Mouse (Mus musculus): Measurements from ENCODE around the gene Tcea3. TPM values are rescaled to one million over a fixed set of nuclear protein-coding genes. Genes with fewer than 3 reads are reported as not detected.

The Tcea3 gene
- polyA plus RNA-seq (2015; fragmentation: Nextera tagmentation; extraction: Ambion mirVana), result 31.1 and 35.0 TPM in 2 replicates

- no peaks in the 10 kb centered on the region for H3K9me3 ChIP-seq (ENCODE audit: control insufficient read depth, low read length)
- peak within 1 kb of the TSS; percentile 92 for H3K4me2 ChIP-seq (replicated peaks; ENCODE audit: low read depth)
- peak within 1 kb of the TSS; percentile 56 for H3K9ac ChIP-seq (ENCODE audit: low read length)
- ATAC-seq (ENCODE audit: low FRiP score, low TSS enrichment) (0 out of 2 replicates have a peak, but pooled peaks have one; percentile 10), DNase-seq (ENCODE audit: low spot score) (peak; percentile 76)
- H3K36me3 ChIP-seq (ENCODE audit: control insufficient read depth, insufficient read depth, low read length), result no peaks in the 10 kb centered on the region
- TF ChIP-seq CTCF (IDR thresholded peaks at IDR 0.05; ENCODE audit: low read depth), result no peak
- TF ChIP-seq EP300 (optimal IDR thresholded peaks at IDR 0.05), result no peak
- H3K27me3 ChIP-seq (ENCODE audit: control insufficient read depth, insufficient read depth, low read length), result no peaks in the 10 kb centered on the region
- H3K4me1 ChIP-seq (replicated peaks; ENCODE audit: control insufficient read depth, insufficient read depth), result 0 out of 2 replicates have a peak, but pooled peaks cover 5% of the 10 kb centered on the region
- peak within 1 kb of the TSS; percentile 49 for H3K4me3 ChIP-seq (ENCODE audit: low read depth, low read length)
- under 1% methylated on average over 43 of the region's 46 CpGs for WGBS
- peak within 1 kb of the TSS; percentile 63 for H3K27ac ChIP-seq (replicated peaks)
Observed at GRCm38 (mm10) chr4:136247729-136248463, at the start of gene Tcea3. TSS of gene Tcea3 (plus strand) at chr4:136247729.

GRCm38 (mm10) chr4:136198846-136199245, 48.7 kb upstream of the Tcea3 start:
- Histone ChIP-seq H3K27ac (replicated peaks) (no peak overlapping the region), H3K9ac (ENCODE audit: low read length) (no peak overlapping the region), H3K27me3 (ENCODE audit: control insufficient read depth, insufficient read depth, low read length) (no peaks in the 10 kb centered on the region), H3K9me3 (ENCODE audit: control insufficient read depth, low read length) (no peaks in the 10 kb centered on the region), H3K4me3 (ENCODE audit: low read depth, low read length) (no peak overlapping the region), H3K36me3 (ENCODE audit: control insufficient read depth, insufficient read depth, low read length) (no peaks in the 10 kb centered on the region), H3K4me1 (replicated peaks; ENCODE audit: control insufficient read depth, insufficient read depth) (no peaks in the 10 kb centered on the region), H3K4me2 (replicated peaks; ENCODE audit: low read depth) (no peak overlapping the region)
- TF ChIP-seq CTCF (IDR thresholded peaks at IDR 0.05; ENCODE audit: low read depth), result no peak
- TF ChIP-seq EP300 (optimal IDR thresholded peaks at IDR 0.05), result no peak
- no peak for ATAC-seq (ENCODE audit: low FRiP score, low TSS enrichment)
- no peak for DNase-seq (ENCODE audit: low spot score)
- 81% methylated on average over 7 of the region's 7 CpGs for WGBS

- Histone ChIP-seq H3K4me2 (replicated peaks; ENCODE audit: low read depth) (no peak overlapping the region), H3K4me1 (replicated peaks; ENCODE audit: control insufficient read depth, insufficient read depth) (no peaks in the 10 kb centered on the region), H3K36me3 (ENCODE audit: control insufficient read depth, insufficient read depth, low read length) (no peaks in the 10 kb centered on the region), H3K4me3 (ENCODE audit: low read depth, low read length) (no peak overlapping the region), H3K27ac (replicated peaks) (no peak overlapping the region), H3K9ac (ENCODE audit: low read length) (no peak overlapping the region), H3K27me3 (ENCODE audit: control insufficient read depth, insufficient read depth, low read length) (no peaks in the 10 kb centered on the region), H3K9me3 (ENCODE audit: control insufficient read depth, low read length) (no peaks in the 10 kb centered on the region)
- TF ChIP-seq EP300 (optimal IDR thresholded peaks at IDR 0.05) (no peak), CTCF (IDR thresholded peaks at IDR 0.05; ENCODE audit: low read depth) (peak; percentile 94)
- no peak for ATAC-seq (ENCODE audit: low FRiP score, low TSS enrichment)
- WGBS, result 26% methylated on average over 9 of the region's 9 CpGs
- peak; percentile 54 for DNase-seq (ENCODE audit: low spot score)
Observed at GRCm38 (mm10) chr4:136199562-136200292, 47.8 kb upstream of the Tcea3 start.

- H3K4me2 ChIP-seq (replicated peaks; ENCODE audit: low read depth), result no peak overlapping the region
- no peak overlapping the region for H3K4me3 ChIP-seq (ENCODE audit: low read depth, low read length)
- WGBS, result 7% methylated on average over 9 of the region's 9 CpGs
- DNase-seq (ENCODE audit: low spot score) (peak; percentile 76), ATAC-seq (ENCODE audit: low FRiP score, low TSS enrichment) (peak; percentile 50)
- no peak overlapping the region for H3K27ac ChIP-seq (replicated peaks)
- peaks cover 2% of the 10 kb centered on the region; the same call in 1 of the 2 replicates for H3K4me1 ChIP-seq (replicated peaks; ENCODE audit: control insufficient read depth, insufficient read depth)
- no peaks in the 10 kb centered on the region for H3K9me3 ChIP-seq (ENCODE audit: control insufficient read depth, low read length)
- TF ChIP-seq CTCF (IDR thresholded peaks at IDR 0.05; ENCODE audit: low read depth) (peak; percentile 94), EP300 (optimal IDR thresholded peaks at IDR 0.05) (no peak)
- no peak overlapping the region for H3K9ac ChIP-seq (ENCODE audit: low read length)
- H3K36me3 ChIP-seq (ENCODE audit: control insufficient read depth, insufficient read depth, low read length), result no peaks in the 10 kb centered on the region
- no peaks in the 10 kb centered on the region for H3K27me3 ChIP-seq (ENCODE audit: control insufficient read depth, insufficient read depth, low read length)
Observed at GRCm38 (mm10) chr4:136202509-136202908, 45.0 kb upstream of the Tcea3 start.

- ATAC-seq (ENCODE audit: low FRiP score, low TSS enrichment), result no peak
- 64% methylated on average over 2 of the region's 2 CpGs for WGBS
Observed at GRCm38 (mm10) chr4:136204775-136205174, 42.8 kb upstream of the Tcea3 start.

More at GRCm38 (mm10) chr4:136204775-136205174, 42.8 kb upstream of the Tcea3 start:
- Histone ChIP-seq H3K36me3 (ENCODE audit: control insufficient read depth, insufficient read depth, low read length) (no peaks in the 10 kb centered on the region), H3K4me2 (replicated peaks; ENCODE audit: low read depth) (no peak overlapping the region), H3K27ac (replicated peaks) (no peak overlapping the region), H3K9me3 (ENCODE audit: control insufficient read depth, low read length) (no peaks in the 10 kb centered on the region), H3K27me3 (ENCODE audit: control insufficient read depth, insufficient read depth, low read length) (no peaks in the 10 kb centered on the region), H3K4me1 (replicated peaks; ENCODE audit: control insufficient read depth, insufficient read depth) (peaks cover 5% of the 10 kb centered on the region; the same call in 1 of the 2 replicates), H3K9ac (ENCODE audit: low read length) (no peak overlapping the region), H3K4me3 (ENCODE audit: low read depth, low read length) (no peak overlapping the region)
- no peak for DNase-seq (ENCODE audit: low spot score)
- no peak for TF ChIP-seq EP300 (optimal IDR thresholded peaks at IDR 0.05)
- no peak for TF ChIP-seq CTCF (IDR thresholded peaks at IDR 0.05; ENCODE audit: low read depth)
